Mouse (Mus musculus) heart, adult 11 months (tissue): Measurements from ENCODE around the gene Dab2ip.

Experiments used
- DNase-seq: peaks from one replicate; pipeline ENCODE4 v3.0.0; 2022

Dab2ip gene

GRCm38 (mm10) chr2:35689881-35690280, 131.8 kb downstream of the Dab2ip start:
- no peak for DNase-seq

- DNase-seq: peak; percentile 99
These were observed 133.4 kb downstream of the Dab2ip start for GRCm38 (mm10) chr2:35691257-35692049.

- peak; percentile 95 for DNase-seq
These were observed 134.3 kb downstream of the Dab2ip start for GRCm38 (mm10) chr2:35692272-35692900.

- DNase-seq: no peak
These were observed 135.0 kb downstream of the Dab2ip start for GRCm38 (mm10) chr2:35693037-35693436.

GRCm38 (mm10) chr2:35694111-35694510, 136.0 kb downstream of the Dab2ip start:
- DNase-seq: no peak

GRCm38 (mm10) chr2:35696193-35696541, 138.1 kb downstream of the Dab2ip start:
- DNase-seq: no peak

GRCm38 (mm10) chr2:35696542-35697391, 138.7 kb downstream of the Dab2ip start:
- peak; percentile 99 for DNase-seq

GRCm38 (mm10) chr2:35697768-35698167, 139.7 kb downstream of the Dab2ip start:
- DNase-seq: peak; percentile 94

GRCm38 (mm10) chr2:35700966-35701365, 142.9 kb downstream of the Dab2ip start:
- DNase-seq: peak; percentile 95

- peak; percentile 92 for DNase-seq
These were observed 143.9 kb downstream of the Dab2ip start for GRCm38 (mm10) chr2:35702001-35702400.

- DNase-seq: no peak
These were observed 144.5 kb downstream of the Dab2ip start for GRCm38 (mm10) chr2:35702608-35703007.

- DNase-seq: no peak
These were observed 145.2 kb downstream of the Dab2ip start for GRCm38 (mm10) chr2:35703241-35703640.

- DNase-seq: no peak
These were observed 154.5 kb downstream of the Dab2ip start for GRCm38 (mm10) chr2:35712611-35713010.

GRCm38 (mm10) chr2:35713460-35713859, 155.4 kb downstream of the Dab2ip start:
- no peak for DNase-seq

GRCm38 (mm10) chr2:35714742-35715167, 156.7 kb downstream of the Dab2ip start:
- peak; percentile 97 for DNase-seq

GRCm38 (mm10) chr2:35715485-35715884, 157.4 kb downstream of the Dab2ip start:
- DNase-seq: no peak

GRCm38 (mm10) chr2:35716175-35716574, 158.1 kb downstream of the Dab2ip start:
- DNase-seq: no peak

GRCm38 (mm10) chr2:35718003-35718500, 160.0 kb downstream of the Dab2ip start:
- DNase-seq: peak; percentile 94

- DNase-seq: no peak
These were observed 160.6 kb downstream of the Dab2ip start for GRCm38 (mm10) chr2:35718662-35719061.

GRCm38 (mm10) chr2:35719230-35720005, 161.4 kb downstream of the Dab2ip start:
- DNase-seq: no peak

- DNase-seq: peak; percentile 97
These were observed 162.0 kb downstream of the Dab2ip start for GRCm38 (mm10) chr2:35720104-35720503.

- DNase-seq: no peak
These were observed 162.5 kb downstream of the Dab2ip start for GRCm38 (mm10) chr2:35720550-35720949.
